Mouse (Mus musculus) CH12.LX (cell line): Measurements from ENCODE around the gene Rgp1. TPM values are rescaled to one million over a fixed set of nuclear protein-coding genes. Genes with fewer than 3 reads are reported as not detected.
A peak's percentile ranks its signal among the peaks of the same experiment; 100 is the strongest.

Experiments
- DNase-seq: peaks from one replicate; pipeline ENCODE4 v3.0.0-alpha.2; 2013; ENCODE audit errors: extremely low read depth
- H3K27ac ChIP-seq: 2 replicates; pipeline ENCODE4 v1.5.1; 2012; ENCODE audit warnings: low read depth, mild to moderate bottlenecking, control low read depth, moderate library complexity; ENCODE audit not compliant: insufficient read depth
- H3K27me3 ChIP-seq: replicated peaks from 2 replicates; pipeline ENCODE3; 2012; ENCODE audit warnings: inconsistent platforms
- H3K36me3 ChIP-seq, 2 experiments: replicated peaks in 1 of 2; 2 replicates each; pipeline versions ENCODE3 to v1.6.1; 2012; ENCODE audit warnings: inconsistent platforms in 1 of 2, low read length in 1 of 2, mild to moderate bottlenecking in 1 of 2, mixed read lengths in 1 of 2, moderate library complexity in 1 of 2; ENCODE audit not compliant: control insufficient read depth in 1 of 2, insufficient read depth in 1 of 2
- H3K4me1 ChIP-seq, 2 experiments: 2 replicates each; pipeline ENCODE4 v1.6.1; 2012; ENCODE audit warnings: inconsistent platforms in 1 of 2, moderate library complexity in 1 of 2; ENCODE audit not compliant: insufficient read depth in 2 of 2, control insufficient read depth in 1 of 2
- H3K4me2 ChIP-seq: 2 replicates; pipeline ENCODE4 v1.6.1; 2012; ENCODE audit warnings: low read depth, mild to moderate bottlenecking, control low read depth; ENCODE audit not compliant: poor library complexity, insufficient read depth, severe bottlenecking
- H3K4me3 ChIP-seq, 3 experiments: fragments of 150-350 bp in 1 of 3; sonication (generic) in 1 of 3; replicated peaks in 1 of 3; 2 replicates each; pipeline versions ENCODE3 to v1.5.1; 2011 to 2012; ENCODE audit warnings: low read depth in 2 of 3, low read length in 2 of 3, mild to moderate bottlenecking in 2 of 3, moderate library complexity in 2 of 3, control low read depth in 1 of 3, improper control_type of control experiment in 1 of 3, inconsistent platforms in 1 of 3, mixed read lengths in 1 of 3; ENCODE audit not compliant: poor library complexity in 1 of 3
- H3K79me2 ChIP-seq: replicated peaks from 2 replicates; pipeline ENCODE4 v1.6.1; 2012; ENCODE audit warnings: mild to moderate bottlenecking, moderate library complexity; ENCODE audit not compliant: control insufficient read depth, poor library complexity, insufficient read depth, severe bottlenecking; ENCODE audit errors: extremely low read depth
- H3K9ac ChIP-seq: 2 replicates; pipeline ENCODE4 v1.6.1; 2012; ENCODE audit warnings: low read depth, mild to moderate bottlenecking, control low read depth, moderate library complexity; ENCODE audit not compliant: insufficient read depth
- H3K9me3 ChIP-seq: replicated peaks from 2 replicates; pipeline ENCODE3; 2012; ENCODE audit warnings: low read length, inconsistent platforms, mixed read lengths
- CHD2 ChIP-seq: IDR thresholded peaks from 2 replicates; pipeline ENCODE4 v1.6.1; 2011; ENCODE audit warnings: low read length, improper control_type of control experiment
- CTCF ChIP-seq, 2 experiments: IDR thresholded peaks in 1 of 2; conservative IDR thresholded peaks in 1 of 2; 2 replicates each; pipeline ENCODE4 v1.5.1; 2011 to 2012; ENCODE audit warnings: low read depth in 2 of 2, low read length in 2 of 2, improper control_type of control experiment in 1 of 2, inconsistent platforms in 1 of 2, mild to moderate bottlenecking in 1 of 2, moderate library complexity in 1 of 2
- E2F4 ChIP-seq: IDR thresholded peaks from 2 replicates; pipeline ENCODE4 v1.6.1; 2011; ENCODE audit warnings: low read depth, low read length, improper control_type of control experiment; ENCODE audit not compliant: insufficient replicate concordance
- ELF1 ChIP-seq: IDR thresholded peaks from 2 replicates; pipeline ENCODE4 v1.6.1; 2014; ENCODE audit warnings: low read depth, mild to moderate bottlenecking, inconsistent platforms, low read length, improper control_type of control experiment
- EP300 ChIP-seq: IDR thresholded peaks from 2 replicates; pipeline ENCODE4 v1.6.1; 2011; ENCODE audit warnings: low read length, improper control_type of control experiment
- GABPA ChIP-seq: IDR thresholded peaks from 2 replicates; pipeline ENCODE4 v1.6.1; 2012; ENCODE audit warnings: low read depth, low read length, improper control_type of control experiment, inconsistent platforms; ENCODE audit not compliant: insufficient replicate concordance
- HCFC1 ChIP-seq: IDR thresholded peaks from 2 replicates; pipeline ENCODE4 v1.6.1; 2012; ENCODE audit warnings: low read depth, mild to moderate bottlenecking, inconsistent platforms, low read length, improper control_type of control experiment
- MAFK ChIP-seq: IDR thresholded peaks from 2 replicates; pipeline ENCODE4 v1.6.1; 2011; ENCODE audit warnings: low read length, improper control_type of control experiment; ENCODE audit not compliant: insufficient replicate concordance
- MAX ChIP-seq: IDR thresholded peaks from 2 replicates; pipeline ENCODE4 v1.6.1; 2011; ENCODE audit warnings: low read length, improper control_type of control experiment
- MAZ ChIP-seq: IDR thresholded peaks from 2 replicates; pipeline ENCODE4 v1.6.1; 2012; ENCODE audit warnings: low read depth, mild to moderate bottlenecking, inconsistent platforms, low read length, improper control_type of control experiment, moderate library complexity
- MEF2A ChIP-seq: IDR thresholded peaks from 2 replicates; pipeline ENCODE4 v1.6.1; 2014; ENCODE audit warnings: low read depth, mild to moderate bottlenecking, inconsistent platforms, low read length, improper control_type of control experiment, borderline replicate concordance
- MXI1 ChIP-seq: IDR thresholded peaks from 2 replicates; pipeline ENCODE4 v1.6.1; 2011; ENCODE audit warnings: mild to moderate bottlenecking, low read depth, low read length, improper control_type of control experiment
- NELFE ChIP-seq: IDR thresholded peaks from 2 replicates; pipeline ENCODE4 v1.6.1; 2011; ENCODE audit warnings: low read depth, low read length, improper control_type of control experiment
- POLR2A ChIP-seq: IDR thresholded peaks from 2 replicates; pipeline ENCODE4 v1.6.1; 2011; ENCODE audit warnings: low read depth, mild to moderate bottlenecking, improper control_type of control experiment, low read length
- TCF12 ChIP-seq: IDR thresholded peaks from 2 replicates; pipeline ENCODE4 v1.6.1; 2014; ENCODE audit warnings: low read depth, mild to moderate bottlenecking, inconsistent platforms, low read length, improper control_type of control experiment
- UBTF ChIP-seq: IDR thresholded peaks from 2 replicates; pipeline ENCODE4 v1.6.1; 2012; ENCODE audit warnings: low read depth, mild to moderate bottlenecking, inconsistent platforms, low read length, improper control_type of control experiment, moderate library complexity
- USF1 ChIP-seq: IDR thresholded peaks from 2 replicates; pipeline ENCODE4 v1.6.1; 2014; ENCODE audit warnings: low read depth, mild to moderate bottlenecking, inconsistent platforms, low read length, improper control_type of control experiment
- ZC3H11A ChIP-seq: IDR thresholded peaks from 2 replicates; pipeline ENCODE4 v1.6.1; 2012; ENCODE audit warnings: low read depth, mild to moderate bottlenecking, inconsistent platforms, low read length, improper control_type of control experiment
- ZKSCAN1 ChIP-seq: IDR thresholded peaks from 2 replicates; pipeline ENCODE4 v1.6.1; 2012; ENCODE audit warnings: low read depth, inconsistent platforms, low read length, improper control_type of control experiment, borderline replicate concordance
- ZNF384 ChIP-seq: IDR thresholded peaks from 2 replicates; pipeline ENCODE4 v1.6.1; 2012; ENCODE audit warnings: low read depth, low read length, improper control_type of control experiment, inconsistent platforms
- dilution Hi-C: fragments of 300-500 bp; cut with MboI; formaldehyde crosslinking; loops from 2 replicates; pipeline ENCODE4 v1.14.3; 2020; ENCODE audit warnings: low sequenced_read_pairs; ENCODE audit not compliant: extremely low pct_unique_long_range_greater_than_20kb, extremely low pct_ligation_motif_present
- in situ Hi-C: fragments of 300-500 bp; cut with MboI; formaldehyde crosslinking; loops from 3 replicates; pipeline ENCODE4 v1.14.3; 2019; ENCODE audit warnings: low sequenced_read_pairs, low pct_ligation_motif_present, low pct_unique_long_range_greater_than_20kb, mixed read lengths
- polyA plus RNA-seq: library from polyadenylated mRNA; unstranded; fragments of >175 nt; gene quantifications from 2 replicates; pipeline ENCODE4 v1.2.1, GENCODE M21; 2012; ENCODE audit warnings: low read depth; ENCODE audit not compliant: insufficient read length
- total RNA-seq, 2 experiments: library from RNA; depleted of rRNA; stranded (reverse); fragments of 300-350 nt in 1 of 2; fragments of >200 nt in 1 of 2; gene quantifications; 2 replicates each; pipeline ENCODE4 v1.2.3; 2012 to 2014

The Rgp1 gene
- total and polyA plus RNA-seq, 3 experiments = 10.1 to 37.0 (median 16.6) TPM

DNA sequence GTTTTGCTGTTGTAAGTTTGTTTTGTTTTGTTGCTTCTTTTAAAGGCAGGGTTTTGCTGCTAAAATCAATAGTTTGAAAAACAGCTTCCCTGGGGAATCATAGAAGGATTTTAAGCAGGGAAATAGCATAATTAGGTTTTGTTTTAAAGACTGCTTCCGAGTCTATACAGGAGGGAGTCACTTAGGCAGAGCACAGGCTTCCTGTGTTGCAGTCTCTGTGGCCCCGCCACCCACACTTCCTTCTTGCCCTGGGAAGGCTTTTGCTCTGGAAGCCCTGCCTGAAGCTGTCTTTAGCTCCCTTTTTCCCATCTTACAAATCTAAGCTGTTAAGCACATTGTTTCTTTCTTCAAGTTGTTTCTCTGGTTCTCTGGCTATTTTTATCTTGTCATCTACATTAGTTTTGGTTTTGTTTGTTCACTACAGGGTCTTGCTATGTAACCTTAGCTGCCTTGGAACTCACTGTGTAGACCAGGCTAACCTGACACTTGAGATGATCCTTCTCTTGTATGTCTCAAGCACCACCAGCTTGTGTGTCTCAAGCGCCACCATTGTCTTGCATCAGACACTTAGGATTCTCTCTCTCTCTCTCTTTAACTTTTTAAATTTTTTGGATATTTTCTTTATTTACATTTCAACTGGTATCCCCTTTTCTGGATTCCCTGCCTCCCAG lies 34.7 kb downstream of the Rgp1 start:
- TF ChIP-seq MAZ = no peak
- TF ChIP-seq ELF1 = peak; percentile 74
- TF ChIP-seq HCFC1 = peak; percentile 64
- no peak for TF ChIP-seq CHD2
- dilution Hi-C loops = no loop called here
- in situ Hi-C loops = no loop called here
- no peak overlapping the region for H3K9ac ChIP-seq
- no peak for DNase-seq
- H3K9me3 ChIP-seq = no peaks in the 10 kb centered on the region
- H3K4me2 ChIP-seq = 0 out of 2 replicates have a peak overlapping the region, but pooled peaks have one; percentile 1
- no peaks in the 10 kb centered on the region for H3K79me2 ChIP-seq
- H3K36me3 ChIP-seq = no peaks in the 10 kb centered on the region
- H3K27me3 ChIP-seq = peaks cover 30% of the 10 kb centered on the region
- H3K4me3 ChIP-seq = no peak overlapping the region
- no peaks in the 10 kb centered on the region for H3K4me1 ChIP-seq
- H3K27ac ChIP-seq = no peak overlapping the region

GRCm38 (mm10) chr4:43620146-43620778 lies 41.7 kb downstream of the Rgp1 start:
- no peak overlapping the region for H3K9ac ChIP-seq

GRCm38 (mm10) chr4:43629106-43629817 lies 50.7 kb downstream of the Rgp1 start:
- H3K79me2 ChIP-seq = no peaks in the 10 kb centered on the region
- DNase-seq = no peak
- H3K4me2 ChIP-seq = peak overlapping the region; percentile 52; the same call in 1 of the 2 replicates
- H3K27ac ChIP-seq = no peak overlapping the region
- H3K4me1 ChIP-seq = no peaks in the 10 kb centered on the region
- H3K9ac ChIP-seq = no peak overlapping the region; the same call in 1 of the 2 replicates
- H3K4me3 ChIP-seq = no peak overlapping the region
- in situ Hi-C loops = loop anchor here (10.0 kb wide), 1 partner anchor 86 kb away; the partner anchor contains the start of gene Olfr71
- peaks cover 65% of the 10 kb centered on the region for H3K27me3 ChIP-seq
- peaks cover 26% of the 10 kb centered on the region for H3K9me3 ChIP-seq
- TF ChIP-seq CHD2 = peak; percentile 98
- no peak for TF ChIP-seq ZKSCAN1
- no peak for TF ChIP-seq CTCF (conservative IDR thresholded peaks at IDR 0.05 in 1 of 2, IDR thresholded peaks at IDR 0.05 in 1 of 2; ENCODE audit: low read depth in 2 of 2, low read length in 2 of 2)
- peak; percentile 72; the same call in 1 of the 2 replicates for TF ChIP-seq MAX
- peak; percentile 45; the same call in 1 of the 2 replicates for TF ChIP-seq POLR2A
- TF ChIP-seq MXI1 = 0 out of 2 replicates have a peak, but pooled peaks have one; percentile 23
- no peak for TF ChIP-seq MEF2A
- TF ChIP-seq, all 38 proteins: peak for 4
- dilution Hi-C loops = no loop called here
- H3K36me3 ChIP-seq = no peaks in the 10 kb centered on the region

More at GRCm38 (mm10) chr4:43620146-43620778, 41.7 kb downstream of the Rgp1 start:
- no peak for DNase-seq
- H3K4me3 ChIP-seq = no peak overlapping the region
- H3K4me1 ChIP-seq = no peaks in the 10 kb centered on the region
- H3K4me2 ChIP-seq = no peak overlapping the region
- H3K79me2 ChIP-seq = no peaks in the 10 kb centered on the region
- dilution Hi-C loops (no loop called here), in situ Hi-C loops (loop anchor here (10.0 kb wide), 1 partner anchor 95 kb away; the partner anchor contains the start of gene Olfr71)
- peaks cover 29% of the 10 kb centered on the region for H3K27me3 ChIP-seq
- no peaks in the 10 kb centered on the region for H3K36me3 ChIP-seq
- TF ChIP-seq HCFC1 (no peak), GABPA (no peak), UBTF (no peak), NELFE (no peak), USF1 (no peak), EP300 (no peak), POLR2A (no peak), TCF12 (no peak), MAFK (no peak), ZC3H11A (no peak), E2F4 (no peak), ZNF384 (no peak)
- peaks cover 23% of the 10 kb centered on the region for H3K9me3 ChIP-seq
- no peak overlapping the region for H3K27ac ChIP-seq
